Comparison of ENCODE assay signal across 21 mouse cellular contexts in the genomic region with DNA sequence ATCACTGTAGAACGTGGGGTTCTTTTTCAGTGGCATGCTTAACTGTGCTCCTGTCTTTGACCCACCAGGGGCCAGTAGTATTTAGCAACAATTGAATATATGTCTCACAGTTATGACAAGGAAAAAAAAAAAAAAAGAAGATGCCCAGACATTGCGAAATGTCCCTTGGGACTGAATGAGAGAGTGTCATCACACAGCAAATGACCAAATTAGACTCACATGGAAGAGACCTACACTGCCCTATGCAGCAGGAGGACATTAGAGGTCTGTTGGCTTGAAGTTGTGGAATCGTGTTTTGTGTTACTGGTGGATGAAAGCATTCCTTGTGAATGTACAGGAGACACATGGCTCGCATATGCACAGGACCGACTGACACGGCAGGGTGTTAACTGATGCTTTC.
"Had no signal": no experiment of that assay in that cellular context is flagged by ENCODE, and none has a peak within 500 bp of the region (broad histone marks: within the 10 kb centered on the region; RNA-seq: fewer than 3 reads in every experiment).

No protein-coding gene starts in this region.

- H3K27me3 ChIP-seq: limb, embryonic 13.5 days; liver, embryonic 13.5 days; lung, embryonic 15.5 days; megakaryocyte, embryonic 14.5 days; midbrain, embryonic 13.5 days; neural tube, embryonic 12.5 days; neural tube, embryonic 15.5 days; stomach, embryonic 15.5 days had no signal

- H3K9ac ChIP-seq: limb, embryonic 13.5 days; liver, embryonic 13.5 days; lung, embryonic 15.5 days; midbrain, embryonic 13.5 days; neural tube, embryonic 12.5 days; neural tube, embryonic 15.5 days; stomach, embryonic 15.5 days had no signal

- ATAC-seq: inflammation-experienced regulatory T-cells, adult 6 months; intestine, embryonic 16.5 days; midbrain, embryonic 13.5 days had no signal

- H3K36me3 ChIP-seq: limb, embryonic 13.5 days; liver, embryonic 13.5 days; lung, embryonic 15.5 days; midbrain, embryonic 10.5 days; midbrain, embryonic 13.5 days; neural tube, embryonic 12.5 days; neural tube, embryonic 15.5 days; stomach, embryonic 15.5 days had no signal

- H3K4me2 ChIP-seq: limb, embryonic 13.5 days; liver, embryonic 13.5 days; lung, embryonic 15.5 days; midbrain, embryonic 13.5 days; neural tube, embryonic 12.5 days; neural tube, embryonic 15.5 days; stomach, embryonic 15.5 days had no signal

- DNase-seq: kidney, adult 18-20 months; kidney, adult 9 months; kidney, postnatal 14 days; kidney, postnatal 4 days; left cerebral cortex, postnatal 4 days; liver; liver, embryonic 13.5 days; lung, postnatal 4 days; right cerebral cortex, postnatal 25 days; spleen, adult 18-20 months; thymus, postnatal 25 days had no signal

- H3K4me1 ChIP-seq: limb, embryonic 13.5 days; liver, embryonic 13.5 days; megakaryocyte, embryonic 14.5 days; midbrain, embryonic 10.5 days; midbrain, embryonic 13.5 days; neural tube, embryonic 12.5 days; neural tube, embryonic 15.5 days; stomach, embryonic 15.5 days had no signal

- H3K4me3 ChIP-seq: limb, embryonic 13.5 days; liver, embryonic 13.5 days; lung, embryonic 15.5 days; megakaryocyte, embryonic 14.5 days; midbrain, embryonic 10.5 days; midbrain, embryonic 13.5 days; neural tube, embryonic 12.5 days; neural tube, embryonic 15.5 days; stomach, embryonic 15.5 days had no signal

- H3K27ac ChIP-seq: limb, embryonic 13.5 days; liver, embryonic 13.5 days; lung, embryonic 15.5 days; midbrain, embryonic 10.5 days; midbrain, embryonic 13.5 days; neural tube, embryonic 12.5 days; neural tube, embryonic 15.5 days; stomach, embryonic 15.5 days had no signal

- H3K9me3 ChIP-seq: limb, embryonic 13.5 days; liver, embryonic 13.5 days; lung, embryonic 15.5 days; midbrain, embryonic 10.5 days; midbrain, embryonic 13.5 days; neural tube, embryonic 12.5 days; neural tube, embryonic 15.5 days; stomach, embryonic 15.5 days had no signal
